Mouse (Mus musculus): ENCODE measurements around the gene Plod2.

DNA sequence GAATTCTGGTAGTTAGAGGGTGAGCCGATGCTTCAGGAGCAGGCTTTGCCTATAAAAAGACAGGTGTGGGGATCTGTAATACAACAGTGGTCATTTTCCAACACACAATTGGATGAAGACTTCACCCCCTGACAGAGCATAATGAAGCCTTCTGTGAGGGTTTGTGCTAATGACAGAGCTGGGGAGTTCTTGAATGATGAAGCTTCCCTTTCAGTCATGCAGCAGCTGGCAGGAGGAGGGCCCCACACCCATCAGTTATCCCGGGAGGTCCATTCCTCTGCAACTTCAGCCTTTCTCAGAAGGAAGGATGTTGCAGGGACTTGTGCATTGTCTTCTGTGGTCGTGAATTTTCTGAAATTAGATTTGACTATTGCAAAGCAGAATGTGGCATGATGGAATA, 79.2 kb downstream of the Plod2 start:
- no peak for TF ChIP-seq POLR2A (IDR thresholded peaks at IDR 0.05; ENCODE audit: borderline replicate concordance, extremely low read depth, insufficient read depth, insufficient read length, poor library complexity, severe bottlenecking)
- no peak for TF ChIP-seq CTCF (IDR thresholded peaks at IDR 0.05; ENCODE audit: borderline replicate concordance, extremely low read depth, insufficient read depth, insufficient read length)

All from brain, embryonic 14.5 days (tissue).